Mouse (Mus musculus): ENCODE data around the gene Timm13. TPM values are rescaled to one million over a fixed set of nuclear protein-coding genes. Genes with fewer than 3 reads are reported as not detected.
A peak's percentile ranks its signal among the peaks of the same experiment; 100 is the strongest.

The Timm13 gene
- polyA plus RNA-seq, 1 experiment from 2014 or later = 285 TPM

DNA sequence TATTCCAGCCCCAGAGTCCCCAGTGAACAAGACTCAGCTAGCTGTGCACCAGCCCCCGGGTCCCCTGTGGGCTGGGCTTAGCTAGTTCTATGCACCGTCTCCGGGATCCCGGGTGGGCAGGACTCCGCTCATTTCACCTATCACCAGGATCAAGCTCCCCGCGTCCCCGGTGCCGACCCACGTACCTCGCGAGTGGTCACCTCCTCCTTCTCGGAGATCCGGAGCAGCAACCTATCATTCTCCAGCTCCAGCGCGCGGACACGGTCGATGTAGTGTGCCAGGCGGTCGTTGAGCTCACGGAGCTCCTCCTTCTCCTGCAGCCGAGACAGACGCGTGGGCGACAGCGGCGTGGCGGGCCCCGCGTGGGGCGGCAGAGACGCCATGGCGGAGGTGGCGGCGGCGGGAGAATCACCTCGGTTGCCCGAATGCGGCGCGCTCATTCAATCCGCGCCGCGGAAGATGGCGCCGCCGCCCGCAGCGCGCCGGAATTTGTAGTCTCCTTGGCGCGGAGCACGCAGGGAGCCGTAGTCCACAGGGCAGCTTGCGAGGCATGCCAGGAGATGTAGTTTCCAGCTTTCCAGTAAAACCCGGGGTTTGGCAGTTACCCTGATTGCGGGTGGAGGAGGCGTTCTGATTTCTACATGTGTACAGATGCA is 17.1 kb upstream of the Timm13 start, which contains the start of gene Lmnb2:
TSS of gene Lmnb2 (minus strand) at position 467 of the 656 bp plus-strand sequence.
- Histone ChIP-seq H3K4me3 (peak within 1 kb of the TSS; percentile 97), H3K4me1 (peaks cover 38% of the 10 kb centered on the region), H3K9ac (peak within 1 kb of the TSS; percentile 90), H3K4me2 (peak within 1 kb of the TSS; percentile 98), H3K27ac (replicated peaks) (peak within 1 kb of the TSS; percentile 51), H3K9me3 (no peaks in the 10 kb centered on the region), H3K36me3 (peaks cover 11% of the 10 kb centered on the region), H3K27me3 (replicated peaks) (no peaks in the 10 kb centered on the region)
- no peak for ATAC-seq (ENCODE audit: extremely low read depth, insufficient number of reproducible peaks, low FRiP score, low TSS enrichment)
- WGBS = under 1% methylated on average over 61 of the region's 61 CpGs

DNA sequence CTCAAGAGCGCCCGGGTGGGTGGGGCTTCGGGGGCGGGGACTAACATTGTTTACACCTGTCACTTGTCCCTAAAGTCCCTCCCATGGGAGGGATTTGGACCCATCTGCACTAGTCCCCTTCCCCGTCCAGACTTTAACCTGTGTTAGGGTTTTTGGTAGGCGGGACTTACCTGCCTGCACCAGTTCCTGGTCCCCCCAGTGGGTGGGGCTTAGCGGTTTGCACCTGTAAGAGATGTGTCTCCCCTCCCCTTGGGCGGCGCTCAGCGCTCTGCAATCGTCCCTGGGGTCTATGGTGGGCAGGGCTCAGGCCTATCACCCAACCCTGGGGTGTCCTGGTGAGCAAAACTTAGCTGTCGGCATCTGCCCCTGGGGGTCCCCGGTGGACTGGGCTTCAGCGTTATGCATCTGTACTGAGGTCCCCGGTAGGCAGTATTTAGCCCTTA is 16.6 kb upstream of the Timm13 start:
- Histone ChIP-seq H3K4me3 (peak overlapping the region; percentile 97), H3K27ac (replicated peaks) (peak overlapping the region; percentile 51), H3K4me1 (peaks cover 38% of the 10 kb centered on the region), H3K36me3 (peaks cover 15% of the 10 kb centered on the region), H3K27me3 (replicated peaks) (no peaks in the 10 kb centered on the region), H3K4me2 (peak overlapping the region; percentile 98), H3K9ac (peak overlapping the region; percentile 90), H3K9me3 (no peaks in the 10 kb centered on the region)
- no peak for ATAC-seq (ENCODE audit: extremely low read depth, insufficient number of reproducible peaks, low FRiP score, low TSS enrichment)
- WGBS = under 1% methylated on average over 15 of the region's 15 CpGs

GRCm38 (mm10) chr10:80915736-80916135 is 15.0 kb upstream of the Timm13 start:
- H3K9ac ChIP-seq = no peak overlapping the region
- ATAC-seq (ENCODE audit: extremely low read depth, insufficient number of reproducible peaks, low FRiP score, low TSS enrichment) = no peak
- H3K9me3 ChIP-seq = no peaks in the 10 kb centered on the region

DNA sequence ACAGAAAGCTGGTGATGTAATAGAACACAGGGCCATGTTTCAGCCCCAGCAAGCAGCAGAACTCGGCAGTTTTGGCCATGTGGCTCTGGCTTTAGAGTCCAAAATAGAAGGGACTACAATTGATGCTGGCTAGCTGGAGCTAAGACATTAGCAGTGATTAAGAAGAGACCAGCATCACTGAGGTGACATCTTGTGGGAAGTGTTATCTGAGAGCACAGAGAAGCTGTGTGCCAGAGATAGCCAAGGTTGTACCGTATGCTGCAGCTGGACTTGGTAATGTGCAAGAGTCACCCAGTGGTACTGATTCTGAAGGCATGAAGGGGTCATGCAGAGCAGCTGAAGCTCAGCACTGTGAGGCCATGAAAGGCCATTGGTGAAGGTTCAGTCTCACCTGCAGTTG is 14.5 kb upstream of the Timm13 start:
- no peak for ATAC-seq (ENCODE audit: extremely low read depth, insufficient number of reproducible peaks, low FRiP score, low TSS enrichment)
- Histone ChIP-seq H3K4me2 (no peak overlapping the region), H3K27me3 (replicated peaks) (no peaks in the 10 kb centered on the region), H3K27ac (replicated peaks) (no peak overlapping the region), H3K36me3 (peaks cover 34% of the 10 kb centered on the region), H3K4me3 (no peak overlapping the region), H3K9me3 (no peaks in the 10 kb centered on the region), H3K4me1 (peaks cover 30% of the 10 kb centered on the region), H3K9ac (no peak overlapping the region)
- WGBS = 65% methylated on average over 2 of the region's 2 CpGs

More at GRCm38 (mm10) chr10:80915736-80916135, 15.0 kb upstream of the Timm13 start:
- no peak overlapping the region for H3K4me3 ChIP-seq
- H3K27me3 ChIP-seq (replicated peaks) = no peaks in the 10 kb centered on the region
- H3K36me3 ChIP-seq = peaks cover 29% of the 10 kb centered on the region
- WGBS = 76% methylated on average over 4 of the region's 4 CpGs
- peaks cover 30% of the 10 kb centered on the region for H3K4me1 ChIP-seq
- no peak overlapping the region for H3K4me2 ChIP-seq
- no peak overlapping the region for H3K27ac ChIP-seq (replicated peaks)

DNA sequence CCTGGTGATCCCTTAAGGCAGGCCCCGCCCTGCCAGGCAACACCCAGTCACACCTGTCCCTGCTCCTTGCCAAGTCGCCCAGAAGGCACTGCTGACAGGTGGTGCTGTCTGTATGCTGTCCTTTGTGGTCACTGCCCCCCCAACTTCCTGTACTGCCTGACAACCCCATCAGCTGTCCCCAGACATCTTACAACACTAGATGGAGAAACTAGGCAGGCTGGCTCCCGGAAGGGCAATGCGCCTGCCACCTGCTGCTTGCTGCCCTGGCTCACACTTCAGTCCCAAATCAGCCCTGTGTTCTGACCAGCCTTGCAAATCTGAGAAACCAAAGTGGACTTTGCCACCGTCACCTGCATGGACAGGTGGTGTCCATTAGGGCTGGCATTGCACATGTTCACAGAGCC is 13.5 kb upstream of the Timm13 start:
- no peak for ATAC-seq (ENCODE audit: extremely low read depth, insufficient number of reproducible peaks, low FRiP score, low TSS enrichment)
- 86% methylated on average over 5 of the region's 5 CpGs for WGBS
- Histone ChIP-seq H3K4me1 (peaks cover 30% of the 10 kb centered on the region), H3K27me3 (replicated peaks) (no peaks in the 10 kb centered on the region), H3K36me3 (peaks cover 44% of the 10 kb centered on the region), H3K27ac (replicated peaks) (no peak overlapping the region), H3K4me2 (no peak overlapping the region), H3K4me3 (no peak overlapping the region), H3K9me3 (no peaks in the 10 kb centered on the region), H3K9ac (no peak overlapping the region)

DNA sequence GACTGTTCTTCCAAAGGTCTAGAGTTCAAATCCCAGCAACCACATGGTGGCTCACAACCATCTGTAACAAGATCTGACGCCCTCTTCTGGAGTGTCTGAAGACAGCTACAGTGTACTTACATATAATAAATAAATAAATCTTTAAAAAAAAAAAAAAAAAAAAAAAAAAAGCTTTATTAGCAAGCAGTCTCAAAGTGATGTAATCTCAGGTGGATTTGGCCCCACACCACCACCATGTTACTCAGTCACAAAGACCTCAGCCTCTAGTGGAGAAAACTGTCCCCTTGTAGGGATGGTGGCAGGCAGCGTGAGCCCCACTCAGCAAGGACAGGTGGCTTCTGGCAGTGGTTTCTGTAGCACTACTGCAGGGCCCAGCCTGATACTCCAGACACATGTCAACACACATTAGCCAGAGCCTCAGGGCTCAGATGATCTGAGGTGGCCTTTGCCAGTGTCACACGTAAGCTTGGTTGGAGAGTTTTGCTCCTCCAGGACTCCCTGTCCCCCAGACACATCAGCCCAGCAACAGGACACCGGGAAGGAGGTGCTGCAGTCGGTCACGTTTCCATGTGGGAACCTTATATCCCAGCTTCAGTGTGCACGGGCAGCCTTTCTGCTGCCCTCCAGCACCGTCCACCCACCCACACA is 12.7 kb upstream of the Timm13 start:
- Histone ChIP-seq H3K9me3 (no peaks in the 10 kb centered on the region), H3K27ac (replicated peaks) (no peak overlapping the region), H3K4me2 (no peak overlapping the region), H3K9ac (no peak overlapping the region), H3K4me1 (peaks cover 29% of the 10 kb centered on the region), H3K36me3 (peaks cover 52% of the 10 kb centered on the region), H3K4me3 (no peak overlapping the region), H3K27me3 (replicated peaks) (no peaks in the 10 kb centered on the region)
- no peak for ATAC-seq (ENCODE audit: extremely low read depth, insufficient number of reproducible peaks, low FRiP score, low TSS enrichment)
- WGBS = 81% methylated on average over 8 of the region's 8 CpGs

- Histone ChIP-seq H3K36me3 (peaks cover 67% of the 10 kb centered on the region), H3K27ac (replicated peaks) (no peak overlapping the region), H3K4me2 (no peak overlapping the region), H3K9me3 (no peaks in the 10 kb centered on the region), H3K9ac (no peak overlapping the region), H3K4me1 (peaks cover 20% of the 10 kb centered on the region), H3K4me3 (no peak overlapping the region), H3K27me3 (replicated peaks) (no peaks in the 10 kb centered on the region)
- no peak for ATAC-seq (ENCODE audit: extremely low read depth, insufficient number of reproducible peaks, low FRiP score, low TSS enrichment)
Measured at GRCm38 (mm10) chr10:80911891-80912290, 11.1 kb upstream of the Timm13 start.

DNA sequence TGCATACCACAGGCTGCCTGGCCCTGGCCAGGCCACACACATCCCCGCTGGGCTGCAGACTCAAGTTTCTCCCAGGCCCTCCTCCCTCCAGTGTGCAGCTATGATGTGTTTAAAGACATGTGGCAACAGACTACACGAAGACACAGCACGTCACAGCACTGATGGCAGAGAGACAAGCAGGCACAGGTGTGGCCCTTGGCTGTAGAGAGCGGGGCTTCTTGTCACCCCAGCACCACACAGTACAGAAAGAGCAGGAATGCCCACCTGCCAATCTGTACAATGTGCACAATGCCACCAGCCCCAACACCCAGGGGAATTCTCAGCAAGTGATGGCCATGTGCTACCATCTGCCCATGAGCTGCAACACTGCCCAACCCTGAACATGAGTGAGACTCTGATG is 10.6 kb upstream of the Timm13 start:
- no peaks in the 10 kb centered on the region for H3K27me3 ChIP-seq (replicated peaks)
- H3K9ac ChIP-seq = no peak overlapping the region
- no peak overlapping the region for H3K4me2 ChIP-seq
- no peak overlapping the region for H3K4me3 ChIP-seq
- no peaks in the 10 kb centered on the region for H3K9me3 ChIP-seq
- no peak for ATAC-seq (ENCODE audit: extremely low read depth, insufficient number of reproducible peaks, low FRiP score, low TSS enrichment)
- H3K4me1 ChIP-seq = peaks cover 15% of the 10 kb centered on the region
- peaks cover 70% of the 10 kb centered on the region for H3K36me3 ChIP-seq
- H3K27ac ChIP-seq (replicated peaks) = no peak overlapping the region
- WGBS = 88% methylated on average over 4 of the region's 4 CpGs

GRCm38 (mm10) chr10:80909375-80910162 is 8.8 kb upstream of the Timm13 start:
- no peak overlapping the region for H3K9ac ChIP-seq
- no peak overlapping the region for H3K4me2 ChIP-seq
- no peaks in the 10 kb centered on the region for H3K27me3 ChIP-seq (replicated peaks)
- peaks cover 83% of the 10 kb centered on the region for H3K36me3 ChIP-seq
- no peak overlapping the region for H3K4me3 ChIP-seq
- 91% methylated on average over 22 of the region's 22 CpGs for WGBS
- H3K4me1 ChIP-seq = peaks cover 10% of the 10 kb centered on the region; the same call in 1 of the 2 replicates
- no peak for ATAC-seq (ENCODE audit: extremely low read depth, insufficient number of reproducible peaks, low FRiP score, low TSS enrichment)
- H3K27ac ChIP-seq (replicated peaks) = no peak overlapping the region
- H3K9me3 ChIP-seq = no peaks in the 10 kb centered on the region

- Histone ChIP-seq H3K9me3 (no peaks in the 10 kb centered on the region), H3K27me3 (replicated peaks) (no peaks in the 10 kb centered on the region), H3K4me1 (peaks cover 11% of the 10 kb centered on the region), H3K4me3 (no peak overlapping the region), H3K36me3 (peaks cover 76% of the 10 kb centered on the region), H3K4me2 (no peak overlapping the region), H3K27ac (replicated peaks) (no peak overlapping the region), H3K9ac (peak overlapping the region; percentile 30; the same call in 1 of the 2 replicates)
- no peak for ATAC-seq (ENCODE audit: extremely low read depth, insufficient number of reproducible peaks, low FRiP score, low TSS enrichment)
- 92% methylated on average over 11 of the region's 11 CpGs for WGBS
Measured at GRCm38 (mm10) chr10:80904709-80905108, 3.9 kb upstream of the Timm13 start.

- Histone ChIP-seq H3K36me3 (peaks cover 76% of the 10 kb centered on the region), H3K27ac (replicated peaks) (no peak overlapping the region), H3K27me3 (replicated peaks) (no peaks in the 10 kb centered on the region), H3K9ac (peak overlapping the region; percentile 30; the same call in 1 of the 2 replicates), H3K4me1 (peaks cover 16% of the 10 kb centered on the region), H3K4me3 (no peak overlapping the region), H3K9me3 (no peaks in the 10 kb centered on the region), H3K4me2 (no peak overlapping the region)
- 73% methylated on average over 28 of the region's 28 CpGs for WGBS
- ATAC-seq (ENCODE audit: extremely low read depth, insufficient number of reproducible peaks, low FRiP score, low TSS enrichment) = no peak
Measured at GRCm38 (mm10) chr10:80904004-80904693, 3.4 kb upstream of the Timm13 start.
